Mouse (Mus musculus): ENCODE data around the gene Cenpo. TPM values are rescaled to one million over a fixed set of nuclear protein-coding genes. Genes with fewer than 3 reads are reported as not detected.

The Cenpo gene
- polyA plus RNA-seq, 1 experiment from 2014 or later = 23.5 TPM

DNA sequence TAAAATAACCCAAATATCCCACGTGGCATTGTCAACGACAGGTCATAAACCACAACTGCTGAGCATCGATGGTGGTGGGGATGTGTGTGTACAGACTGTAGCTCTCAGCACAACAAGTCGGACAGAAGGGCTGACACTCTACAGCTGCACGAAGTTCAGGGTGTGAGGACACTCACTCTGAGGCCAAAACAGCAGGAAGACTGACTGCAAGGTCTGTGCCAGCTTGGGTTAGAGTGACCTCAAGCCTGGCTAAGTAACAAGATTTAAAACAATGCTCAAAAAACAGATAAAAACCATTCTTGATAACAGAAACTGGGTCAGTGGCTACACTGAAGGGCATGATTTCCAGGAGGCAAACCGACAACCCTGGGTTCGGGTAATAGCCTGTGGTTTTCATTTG lies 3.9 kb downstream of the Cenpo start:
- Histone ChIP-seq H3K4me3 (no peak overlapping the region), H3K27me3 (ENCODE audit: low read depth, poor library complexity, severe bottlenecking) (no peaks in the 10 kb centered on the region), H3K9me3 (replicated peaks) (no peaks in the 10 kb centered on the region), H3K27ac (replicated peaks) (no peak overlapping the region), H3K36me3 (peaks cover 65% of the 10 kb centered on the region), H3K4me1 (peaks cover 16% of the 10 kb centered on the region)
- 95% methylated on average over 7 of the region's 7 CpGs for WGBS
- DNase-seq (ENCODE audit: low spot score) = no peak

DNA sequence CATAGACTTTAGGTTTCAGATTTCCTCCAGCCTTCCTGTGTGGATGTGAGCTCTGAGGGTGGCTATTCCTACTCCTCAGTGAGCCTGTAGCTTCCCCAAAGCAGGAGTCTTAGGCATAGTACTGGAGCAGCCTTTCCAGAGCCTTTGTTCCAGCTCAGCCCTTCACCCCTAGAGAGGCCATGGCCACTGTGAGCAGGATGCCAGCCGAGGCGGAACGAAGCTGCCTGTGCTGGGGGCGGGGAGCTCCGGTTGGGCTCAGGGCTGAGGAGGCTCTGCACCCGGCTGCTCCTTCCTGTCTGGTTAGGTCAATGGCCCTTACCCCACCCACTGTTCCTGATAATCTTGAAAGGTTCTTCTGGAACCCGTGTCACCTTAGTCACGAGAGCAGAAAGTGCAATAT lies 21.2 kb downstream of the Cenpo start:
- Histone ChIP-seq H3K27ac (replicated peaks) (0 out of 2 replicates have a peak overlapping the region, but pooled peaks have one; percentile 30), H3K4me3 (no peak overlapping the region), H3K4me1 (0 out of 2 replicates have a peak, but pooled peaks cover 2% of the 10 kb centered on the region), H3K27me3 (ENCODE audit: low read depth, poor library complexity, severe bottlenecking) (no peaks in the 10 kb centered on the region), H3K36me3 (peaks cover 98% of the 10 kb centered on the region), H3K9me3 (replicated peaks) (no peaks in the 10 kb centered on the region)
- WGBS = 68% methylated on average over 8 of the region's 8 CpGs
- DNase-seq (ENCODE audit: low spot score) = no peak

DNA sequence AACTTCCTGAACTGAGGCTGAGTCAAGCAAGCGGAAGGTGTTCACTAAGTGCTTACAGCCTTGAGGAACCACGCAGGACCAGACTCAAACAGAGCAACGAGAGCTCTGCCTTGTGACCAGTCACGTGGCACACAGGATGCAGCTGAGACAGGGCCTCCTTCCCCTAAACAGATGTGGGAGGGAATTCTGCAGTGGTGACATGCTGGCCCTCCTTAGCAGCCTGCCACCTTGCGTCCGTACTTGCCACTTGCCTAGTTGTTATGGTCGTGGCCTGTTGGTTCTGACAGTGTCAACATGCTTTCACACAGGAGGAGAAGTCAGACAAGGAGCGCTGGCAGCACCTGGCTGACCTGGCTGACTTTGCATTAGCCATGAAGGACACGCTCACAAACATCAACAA lies 22.9 kb downstream of the Cenpo start:
- no peak overlapping the region for H3K4me3 ChIP-seq
- no peak for DNase-seq (ENCODE audit: low spot score)
- WGBS = 94% methylated on average over 9 of the region's 9 CpGs
- H3K9me3 ChIP-seq (replicated peaks) = no peaks in the 10 kb centered on the region
- H3K27me3 ChIP-seq (ENCODE audit: low read depth, poor library complexity, severe bottlenecking) = no peaks in the 10 kb centered on the region
- peaks cover 91% of the 10 kb centered on the region for H3K36me3 ChIP-seq
- H3K4me1 ChIP-seq = 0 out of 2 replicates have a peak, but pooled peaks cover 2% of the 10 kb centered on the region
- no peak overlapping the region for H3K27ac ChIP-seq (replicated peaks)

DNA sequence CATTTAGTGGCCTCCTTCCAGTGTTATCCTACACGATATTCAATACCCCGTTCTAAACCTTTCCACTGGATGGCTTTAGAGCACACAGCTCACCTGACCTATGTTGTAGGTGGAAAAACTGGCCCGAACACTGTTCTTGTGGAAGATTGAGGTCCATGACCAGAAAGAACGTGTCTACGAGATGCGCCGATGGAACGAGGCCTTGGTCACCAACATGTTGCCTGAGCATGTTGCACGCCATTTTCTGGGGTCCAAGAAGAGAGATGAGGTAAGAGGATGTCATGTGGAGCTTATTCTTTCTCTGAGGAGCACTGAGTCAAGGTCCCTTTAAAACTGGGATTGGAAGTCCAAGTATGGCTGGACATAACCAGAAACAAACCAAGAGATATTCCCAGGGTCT lies 24.9 kb downstream of the Cenpo start:
- 96% methylated on average over 9 of the region's 9 CpGs for WGBS
- Histone ChIP-seq H3K36me3 (peaks cover 86% of the 10 kb centered on the region), H3K4me3 (no peak overlapping the region), H3K27me3 (ENCODE audit: low read depth, poor library complexity, severe bottlenecking) (no peaks in the 10 kb centered on the region), H3K27ac (replicated peaks) (no peak overlapping the region), H3K9me3 (replicated peaks) (no peaks in the 10 kb centered on the region), H3K4me1 (0 out of 2 replicates have a peak, but pooled peaks cover 2% of the 10 kb centered on the region)
- no peak for DNase-seq (ENCODE audit: low spot score)

DNA sequence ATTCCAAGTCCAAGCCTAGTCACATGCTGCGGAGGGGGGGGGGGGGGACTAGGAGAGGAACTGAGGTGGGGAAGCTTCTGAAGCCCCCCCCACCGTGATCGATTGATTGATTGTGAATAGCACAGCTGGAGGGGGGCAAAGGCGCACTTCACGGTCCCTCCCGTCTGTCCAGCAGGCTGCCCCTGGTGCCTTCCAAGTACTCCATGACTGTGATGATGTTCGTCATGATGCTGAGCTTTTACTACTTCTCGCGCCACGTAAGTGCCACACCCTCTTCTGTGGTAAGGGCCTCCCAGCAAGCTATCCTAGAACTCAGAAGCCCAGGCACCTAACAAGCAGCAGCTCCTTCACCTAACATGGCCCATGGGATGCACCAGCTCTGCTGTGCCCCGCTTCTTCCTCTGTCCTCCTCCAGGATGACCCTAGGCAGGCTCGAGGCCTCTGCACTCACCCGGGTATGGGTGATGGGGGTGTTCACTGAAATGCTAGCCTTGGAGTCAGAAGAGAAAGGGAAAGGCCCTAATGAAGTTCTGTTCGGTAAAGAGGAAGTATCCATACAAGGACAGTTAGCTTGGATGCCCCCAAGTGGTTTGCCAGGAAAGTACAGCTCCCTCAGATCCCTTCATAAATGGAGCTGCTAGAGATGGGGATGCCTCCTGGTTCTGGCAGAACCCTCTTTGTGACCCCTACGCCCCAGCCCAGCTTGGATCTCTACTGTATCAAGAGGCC lies 25.5 kb downstream of the Cenpo start:
- no peak overlapping the region for H3K4me3 ChIP-seq
- DNase-seq (ENCODE audit: low spot score) = no peak
- peaks cover 82% of the 10 kb centered on the region for H3K36me3 ChIP-seq
- H3K9me3 ChIP-seq (replicated peaks) = no peaks in the 10 kb centered on the region
- no peaks in the 10 kb centered on the region for H3K27me3 ChIP-seq (ENCODE audit: low read depth, poor library complexity, severe bottlenecking)
- 0 out of 2 replicates have a peak, but pooled peaks cover 2% of the 10 kb centered on the region for H3K4me1 ChIP-seq
- 80% methylated on average over 15 of the region's 15 CpGs for WGBS
- no peak overlapping the region for H3K27ac ChIP-seq (replicated peaks)

DNA sequence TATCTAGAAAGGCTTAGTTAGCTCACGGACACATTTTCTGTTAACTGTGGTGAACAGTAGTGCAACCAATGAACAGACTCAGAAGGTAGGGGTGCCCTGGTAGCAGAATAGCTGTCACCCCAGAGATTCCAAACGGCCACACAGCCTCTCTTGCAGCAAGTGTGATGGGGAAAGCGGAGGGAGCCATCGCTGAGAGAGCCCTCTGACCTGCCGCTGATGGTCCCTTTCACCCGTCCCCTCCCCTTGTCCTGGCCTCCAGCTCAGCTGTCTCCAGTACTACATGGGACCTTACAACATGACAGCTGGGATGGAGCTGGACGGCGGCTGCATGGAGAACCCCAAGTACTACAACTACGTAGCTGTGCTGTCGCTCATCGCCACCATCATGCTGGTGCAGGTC lies 28.0 kb downstream of the Cenpo start:
- Histone ChIP-seq H3K9me3 (replicated peaks) (no peaks in the 10 kb centered on the region), H3K27me3 (ENCODE audit: low read depth, poor library complexity, severe bottlenecking) (no peaks in the 10 kb centered on the region), H3K4me1 (no peaks in the 10 kb centered on the region), H3K4me3 (no peak overlapping the region), H3K27ac (replicated peaks) (no peak overlapping the region), H3K36me3 (peaks cover 63% of the 10 kb centered on the region)
- DNase-seq (ENCODE audit: low spot score) = no peak
- 94% methylated on average over 11 of the region's 11 CpGs for WGBS

DNA sequence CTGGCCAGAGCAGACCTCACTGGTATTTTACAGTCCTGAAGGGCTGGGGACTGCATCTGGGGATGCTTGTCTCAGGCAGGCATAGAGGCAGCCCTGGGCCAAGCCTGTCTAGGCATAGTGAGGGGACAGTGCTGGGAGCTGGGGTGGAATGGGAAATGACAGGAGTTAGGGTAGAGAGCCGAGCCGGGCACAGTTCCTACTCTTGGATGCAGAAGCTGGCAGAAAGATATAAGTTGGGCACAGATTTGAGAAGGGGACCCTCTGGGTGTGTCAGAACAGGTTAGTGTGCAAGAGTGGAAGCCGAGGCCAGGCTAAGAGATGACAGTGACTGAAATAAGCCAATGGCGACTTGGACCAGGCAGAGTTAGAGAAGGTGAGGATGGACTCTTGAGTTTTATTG lies 31.9 kb downstream of the Cenpo start:
- Histone ChIP-seq H3K9me3 (replicated peaks) (no peaks in the 10 kb centered on the region), H3K36me3 (peaks cover 39% of the 10 kb centered on the region), H3K4me3 (no peak overlapping the region), H3K27me3 (ENCODE audit: low read depth, poor library complexity, severe bottlenecking) (no peaks in the 10 kb centered on the region), H3K27ac (replicated peaks) (no peak overlapping the region), H3K4me1 (peaks cover 5% of the 10 kb centered on the region; the same call in 1 of the 2 replicates)
- DNase-seq (ENCODE audit: low spot score) = no peak
- WGBS = 90% methylated on average over 4 of the region's 4 CpGs

DNA sequence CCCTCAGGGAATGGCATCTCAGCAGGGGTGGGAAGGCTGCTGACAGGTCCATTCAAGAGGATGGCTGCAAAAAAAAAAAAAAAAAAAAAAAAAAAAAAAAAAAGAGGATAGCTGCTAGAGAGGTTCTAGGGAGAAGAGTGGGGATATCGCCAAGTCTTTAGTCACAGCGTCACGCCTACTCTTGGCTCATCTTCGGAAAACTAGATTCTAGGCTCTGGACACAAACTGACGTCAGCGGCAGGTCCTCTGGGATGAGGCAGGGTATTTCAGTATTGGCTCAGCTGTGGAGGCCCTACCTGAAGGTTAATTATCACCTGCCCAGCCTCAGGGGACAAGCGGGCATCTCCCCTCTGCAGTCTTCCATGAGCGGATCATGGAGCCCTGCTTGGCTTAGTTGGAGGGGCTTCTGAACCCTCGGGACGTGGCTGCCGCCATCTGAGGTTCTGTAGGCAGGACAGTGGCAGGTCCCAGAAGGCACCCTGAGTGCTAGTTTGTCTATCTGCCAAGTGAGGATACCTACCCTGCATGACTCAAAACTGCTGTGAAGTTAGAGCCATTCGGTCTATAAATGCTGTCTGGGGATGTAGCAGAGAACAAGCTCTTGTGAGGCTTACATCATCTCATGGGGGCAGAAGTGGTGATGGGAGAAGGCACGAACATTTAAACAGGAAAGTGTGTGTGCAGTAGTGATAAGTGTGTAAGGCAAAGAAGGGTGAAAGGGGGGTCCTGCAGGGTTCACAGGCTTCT lies 32.5 kb downstream of the Cenpo start:
- DNase-seq (ENCODE audit: low spot score) = no peak
- H3K4me1 ChIP-seq = peaks cover 5% of the 10 kb centered on the region; the same call in 1 of the 2 replicates
- 93% methylated on average over 13 of the region's 13 CpGs for WGBS
- no peak overlapping the region for H3K4me3 ChIP-seq
- H3K27ac ChIP-seq (replicated peaks) = no peak overlapping the region
- no peaks in the 10 kb centered on the region for H3K9me3 ChIP-seq (replicated peaks)
- H3K27me3 ChIP-seq (ENCODE audit: low read depth, poor library complexity, severe bottlenecking) = no peaks in the 10 kb centered on the region
- H3K36me3 ChIP-seq = peaks cover 34% of the 10 kb centered on the region

DNA sequence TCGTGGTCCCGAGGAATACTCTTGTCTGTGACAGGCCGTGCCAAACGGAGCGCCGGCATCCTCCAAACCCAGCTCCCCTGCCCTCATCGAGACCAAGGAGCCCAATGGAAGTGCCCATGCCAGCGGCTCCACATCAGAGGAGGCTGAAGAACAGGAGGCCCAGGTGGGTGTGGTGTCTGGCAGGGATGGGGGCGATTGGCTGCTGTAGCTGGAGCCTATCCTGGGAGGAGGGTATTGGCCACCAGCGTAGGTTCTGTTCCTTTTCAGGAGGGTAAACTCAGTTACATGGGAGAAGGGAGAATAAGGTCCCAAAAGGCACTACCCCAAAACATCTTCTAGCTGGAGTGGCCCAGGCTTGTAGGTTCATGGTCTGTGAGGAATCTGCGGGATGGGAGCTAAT lies 34.8 kb downstream of the Cenpo start:
- no peaks in the 10 kb centered on the region for H3K9me3 ChIP-seq (replicated peaks)
- H3K27ac ChIP-seq (replicated peaks) = no peak overlapping the region
- peaks cover 12% of the 10 kb centered on the region; the same call in 1 of the 2 replicates for H3K4me1 ChIP-seq
- H3K27me3 ChIP-seq (ENCODE audit: low read depth, poor library complexity, severe bottlenecking) = no peaks in the 10 kb centered on the region
- DNase-seq (ENCODE audit: low spot score) = no peak
- peaks cover 14% of the 10 kb centered on the region; the same call in 1 of the 2 replicates for H3K36me3 ChIP-seq
- no peak overlapping the region for H3K4me3 ChIP-seq
- WGBS = 94% methylated on average over 11 of the region's 11 CpGs

DNA sequence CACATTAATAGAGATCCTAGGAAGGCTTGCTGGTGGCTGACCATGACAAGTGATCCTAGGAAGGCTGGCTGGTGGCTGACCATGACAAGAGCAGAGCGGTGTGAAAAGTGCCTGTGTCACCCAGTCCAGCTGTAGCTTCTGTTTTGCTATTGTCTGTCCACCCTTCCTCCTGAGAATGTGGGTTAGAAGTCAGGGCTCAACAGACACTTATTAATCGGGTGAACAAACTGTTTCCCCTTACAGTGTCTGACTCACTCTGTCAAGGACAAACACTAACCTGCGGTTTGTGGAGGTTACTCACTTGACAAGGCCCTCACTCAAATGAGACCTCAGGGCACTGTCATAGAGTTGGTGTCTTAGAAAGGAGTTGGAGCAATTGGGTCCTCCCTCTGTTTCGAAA lies 35.4 kb downstream of the Cenpo start:
- H3K27ac ChIP-seq (replicated peaks) = no peak overlapping the region
- H3K4me3 ChIP-seq = no peak overlapping the region
- peaks cover 14% of the 10 kb centered on the region; the same call in 1 of the 2 replicates for H3K36me3 ChIP-seq
- H3K27me3 ChIP-seq (ENCODE audit: low read depth, poor library complexity, severe bottlenecking) = no peaks in the 10 kb centered on the region
- H3K9me3 ChIP-seq (replicated peaks) = no peaks in the 10 kb centered on the region
- no peak for DNase-seq (ENCODE audit: low spot score)
- 92% methylated on average over 4 of the region's 4 CpGs for WGBS
- H3K4me1 ChIP-seq = peaks cover 12% of the 10 kb centered on the region; the same call in 1 of the 2 replicates

DNA sequence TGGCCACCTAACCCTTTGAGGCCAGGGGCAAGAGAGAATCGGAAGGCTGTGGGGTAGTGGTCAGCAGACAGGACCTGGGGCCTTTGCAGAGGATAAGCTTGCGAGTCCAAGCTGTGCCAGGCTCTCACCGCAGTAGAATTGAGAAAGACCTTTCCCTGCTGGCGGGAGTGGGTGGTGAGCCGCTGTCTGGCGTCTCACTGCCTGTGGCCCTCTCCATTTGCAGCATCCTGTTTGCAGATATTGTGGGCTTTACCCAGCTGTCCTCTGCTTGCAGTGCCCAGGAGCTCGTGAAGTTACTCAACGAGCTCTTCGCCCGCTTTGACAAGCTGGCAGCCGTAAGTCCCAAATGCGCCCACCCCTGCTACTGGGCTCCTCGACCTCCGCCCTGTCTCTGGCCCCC lies 39.5 kb downstream of the Cenpo start:
- H3K4me1 ChIP-seq = peaks cover 18% of the 10 kb centered on the region
- 89% methylated on average over 14 of the region's 14 CpGs for WGBS
- H3K27ac ChIP-seq (replicated peaks) = no peak overlapping the region
- no peak overlapping the region for H3K4me3 ChIP-seq
- DNase-seq (ENCODE audit: low spot score) = no peak
- no peaks in the 10 kb centered on the region for H3K27me3 ChIP-seq (ENCODE audit: low read depth, poor library complexity, severe bottlenecking)
- H3K9me3 ChIP-seq (replicated peaks) = no peaks in the 10 kb centered on the region
- peaks cover 7% of the 10 kb centered on the region; the same call in 1 of the 2 replicates for H3K36me3 ChIP-seq

DNA sequence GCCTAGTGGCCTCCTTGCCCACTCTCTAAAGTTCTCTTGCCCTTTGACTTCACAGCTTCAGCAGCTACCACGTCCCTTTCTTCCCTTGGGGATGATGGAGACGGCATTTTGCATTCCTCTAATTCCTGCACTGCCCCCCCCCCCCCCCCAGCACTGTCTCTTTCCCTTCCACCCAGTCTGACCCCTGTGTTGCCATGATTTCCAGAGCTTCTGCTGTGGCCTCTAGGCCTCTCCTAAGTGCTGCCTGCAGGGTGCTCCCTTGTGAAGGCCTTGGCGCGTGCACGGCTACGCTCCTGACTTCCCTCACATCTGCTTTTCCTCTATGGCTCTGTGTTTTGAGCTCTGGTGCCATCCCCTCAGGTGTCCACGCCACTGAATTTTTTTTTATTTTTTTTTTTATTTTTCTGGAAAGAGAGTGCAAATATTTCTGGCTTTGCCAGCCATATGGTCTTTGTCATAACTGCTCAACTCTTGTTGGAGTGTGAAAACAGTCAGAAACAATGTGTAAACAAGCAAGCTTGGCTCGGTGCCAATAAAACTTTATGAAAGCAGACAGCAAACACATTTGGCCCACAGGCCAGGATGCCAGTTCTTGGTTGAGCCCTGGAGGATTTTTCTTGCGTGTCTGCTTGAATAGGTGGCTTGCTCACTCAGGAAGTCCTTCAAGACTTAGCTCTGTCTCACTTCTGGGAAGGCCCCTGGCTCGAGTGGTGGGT lies 40.9 kb downstream of the Cenpo start:
- WGBS = 62% methylated on average over 10 of the region's 10 CpGs
- H3K27ac ChIP-seq (replicated peaks) = peak overlapping the region; percentile 42; the same call in 1 of the 2 replicates
- H3K4me1 ChIP-seq = peaks cover 33% of the 10 kb centered on the region
- H3K27me3 ChIP-seq (ENCODE audit: low read depth, poor library complexity, severe bottlenecking) = no peaks in the 10 kb centered on the region
- no peaks in the 10 kb centered on the region for H3K9me3 ChIP-seq (replicated peaks)
- DNase-seq (ENCODE audit: low spot score) = no peak
- H3K4me3 ChIP-seq = no peak overlapping the region
- peaks cover 6% of the 10 kb centered on the region; the same call in 1 of the 2 replicates for H3K36me3 ChIP-seq
